Mouse (Mus musculus) megakaryocyte, embryonic 14.5 days (primary cell): ENCODE measurements around the gene 3110082I17Rik. TPM values are rescaled to one million over a fixed set of nuclear protein-coding genes. Genes with fewer than 3 reads are reported as not detected.

Source experiments
- H3K27me3 ChIP-seq: replicated peaks from 2 replicates; pipeline ENCODE3; 2012; ENCODE audit warnings: inconsistent platforms
- H3K36me3 ChIP-seq: replicated peaks from 2 replicates; pipeline ENCODE3; 2012; ENCODE audit warnings: low read length, inconsistent platforms, mixed read lengths
- H3K4me1 ChIP-seq: 2 replicates; pipeline ENCODE4 v1.6.1; 2012; ENCODE audit warnings: inconsistent platforms
- H3K4me3 ChIP-seq: replicated peaks from 2 replicates; pipeline ENCODE3; 2012; ENCODE audit warnings: moderate library complexity, mild to moderate bottlenecking, inconsistent platforms
- H3K9me3 ChIP-seq: 2 replicates; pipeline ENCODE4 v1.6.1; 2012; ENCODE audit warnings: inconsistent platforms
- FLI1 ChIP-seq: IDR thresholded peaks from 2 replicates; pipeline ENCODE4 v1.6.1; 2012; ENCODE audit warnings: low read length, inconsistent platforms, mixed read lengths
- GATA1 ChIP-seq: IDR thresholded peaks from 3 replicates; pipeline ENCODE4 v1.6.1; 2012; ENCODE audit warnings: mixed read lengths, low read length, inconsistent platforms, borderline replicate concordance
- polyA plus RNA-seq: library from polyadenylated mRNA; stranded (reverse); fragments of >175 nt; gene quantifications from 2 replicates; pipeline ENCODE4 v1.2.3, GENCODE M21; 2012; ENCODE audit warnings: low replicate concordance; ENCODE audit not compliant: insufficient read depth

The 3110082I17Rik gene
- polyA plus RNA-seq, 1 experiment: 41.2 TPM

DNA sequence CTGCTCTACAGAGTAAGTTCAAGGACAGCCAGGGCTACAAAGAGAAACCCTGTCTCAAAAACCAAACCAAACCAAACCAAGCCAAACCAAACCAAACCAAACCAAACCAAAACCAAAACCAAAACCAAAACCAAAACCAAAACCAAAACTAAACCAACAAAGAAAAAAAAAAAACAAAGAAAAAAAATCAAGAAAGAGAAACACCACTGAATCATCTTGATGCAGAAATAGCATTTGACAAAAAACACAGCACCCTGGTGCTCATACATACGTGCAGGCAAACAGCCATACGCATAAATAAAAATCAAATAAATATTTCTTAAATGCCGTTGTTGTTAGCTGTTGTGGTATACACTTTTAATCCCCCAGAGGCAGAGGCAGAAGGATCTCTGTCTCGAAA lies 149.8 kb downstream of the 3110082I17Rik start:
- no peak overlapping the region for H3K4me3 ChIP-seq
- peaks cover 62% of the 10 kb centered on the region for H3K36me3 ChIP-seq
- no peaks in the 10 kb centered on the region for H3K9me3 ChIP-seq
- no peak for TF ChIP-seq GATA1
- TF ChIP-seq FLI1: no peak
- no peaks in the 10 kb centered on the region for H3K27me3 ChIP-seq
- peaks cover 53% of the 10 kb centered on the region for H3K4me1 ChIP-seq

GRCm38 (mm10) chr5:139309946-139310345 lies 150.4 kb downstream of the 3110082I17Rik start:
- H3K27me3 ChIP-seq: no peaks in the 10 kb centered on the region
- no peaks in the 10 kb centered on the region for H3K9me3 ChIP-seq
- peaks cover 63% of the 10 kb centered on the region for H3K36me3 ChIP-seq
- TF ChIP-seq FLI1: no peak
- H3K4me1 ChIP-seq: peaks cover 55% of the 10 kb centered on the region
- H3K4me3 ChIP-seq: no peak overlapping the region

Other genes with a start within 250 kb of the 3110082I17Rik start
- 55.5 and 58.7 TPM in 2 replicates for gene Get4, start 208.2 kb downstream of the 3110082I17Rik start, polyA plus RNA-seq
- gene Adap1, start 134.9 kb downstream of the 3110082I17Rik start, polyA plus RNA-seq: 25.6 and 59.2 TPM in 2 replicates
- gene Cox19, start 109.1 kb downstream of the 3110082I17Rik start, polyA plus RNA-seq: 51.4 and 67.9 TPM in 2 replicates
- not detected in 2 replicates for gene Cyp2w1, start 107.9 kb downstream of the 3110082I17Rik start, polyA plus RNA-seq
- 54.8 and 69.9 TPM in 2 replicates for gene Gpr146, start 82.8 kb downstream of the 3110082I17Rik start, polyA plus RNA-seq
- 1.8 TPM in 1 of 2 replicates, not detected in the other for gene C130050O18Rik, start 55.2 kb downstream of the 3110082I17Rik start, polyA plus RNA-seq
- not detected in 2 replicates for gene Gper1, start 37.4 kb downstream of the 3110082I17Rik start, polyA plus RNA-seq
- gene Zfand2a, start 24.0 kb upstream of the 3110082I17Rik start, polyA plus RNA-seq: 0.53 and 3.6 TPM in 2 replicates
- not detected in 2 replicates for gene Uncx, start 83.0 kb upstream of the 3110082I17Rik start, polyA plus RNA-seq